Mouse (Mus musculus): ENCODE measurements around the gene Terb2.

Terb2 gene

DNA sequence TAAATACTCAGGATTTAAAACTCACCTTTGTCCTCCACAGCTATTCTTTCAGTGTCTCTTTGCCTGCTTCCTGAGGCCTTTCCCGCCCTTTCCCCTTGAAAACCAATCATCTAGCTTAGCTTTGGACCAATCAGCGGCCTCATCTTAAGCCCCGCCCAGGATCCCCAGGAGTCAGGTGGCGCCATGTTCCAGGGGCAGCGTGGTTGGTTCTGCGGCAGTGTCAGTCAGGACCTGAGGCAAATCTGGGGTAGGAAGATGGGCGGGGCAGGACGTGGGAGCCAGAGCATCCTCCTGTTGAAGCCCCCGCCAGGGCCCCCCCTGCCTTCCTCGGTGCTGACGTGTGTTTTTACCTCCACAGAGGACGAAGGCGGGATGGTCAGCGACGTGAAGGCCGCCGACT lies at the start of gene Terb2, which contains the start of gene Patl2:
Terb2 (plus strand) TSS at position 167 of the 400 bp plus-strand sequence.
Patl2 (minus strand) TSS at position 84 of the 400 bp plus-strand sequence.
- no peak for DNase-seq (ENCODE audit: inconsistent age in 2 of 2, low spot score in 1 of 2)

DNA sequence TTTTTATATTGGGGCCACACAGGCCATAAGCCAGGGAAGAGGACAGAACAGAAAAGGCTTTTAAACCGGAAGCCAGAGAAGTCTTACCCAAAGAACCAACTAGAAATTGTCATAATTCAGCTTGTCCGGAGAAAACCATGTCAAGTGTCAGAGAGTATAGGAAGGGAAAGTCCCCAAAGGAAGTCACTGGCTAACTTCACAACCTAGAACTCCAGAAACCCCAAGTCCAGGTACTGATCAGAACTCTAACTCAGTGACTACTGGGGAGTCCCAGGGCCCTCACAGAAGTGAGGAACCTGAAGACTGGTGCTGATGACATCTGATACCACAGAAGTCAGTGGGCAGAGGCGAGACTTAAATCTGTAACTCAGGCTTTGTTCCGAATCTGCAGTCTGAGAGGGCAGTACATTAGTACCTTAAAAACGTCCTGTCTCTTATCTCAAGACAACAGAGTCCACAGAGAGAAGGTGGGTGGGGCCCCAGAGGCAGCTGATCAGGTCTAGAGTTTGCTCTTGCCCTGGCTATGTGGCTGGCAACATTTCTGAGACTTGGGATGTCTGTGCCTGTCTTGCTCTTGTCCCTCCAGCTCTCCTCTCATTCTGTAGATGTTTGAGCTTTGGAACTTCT lies 48.1 kb upstream of the Terb2 start:
- DNase-seq (ENCODE audit: inconsistent age in 2 of 2, low spot score in 1 of 2) = no peak

DNA sequence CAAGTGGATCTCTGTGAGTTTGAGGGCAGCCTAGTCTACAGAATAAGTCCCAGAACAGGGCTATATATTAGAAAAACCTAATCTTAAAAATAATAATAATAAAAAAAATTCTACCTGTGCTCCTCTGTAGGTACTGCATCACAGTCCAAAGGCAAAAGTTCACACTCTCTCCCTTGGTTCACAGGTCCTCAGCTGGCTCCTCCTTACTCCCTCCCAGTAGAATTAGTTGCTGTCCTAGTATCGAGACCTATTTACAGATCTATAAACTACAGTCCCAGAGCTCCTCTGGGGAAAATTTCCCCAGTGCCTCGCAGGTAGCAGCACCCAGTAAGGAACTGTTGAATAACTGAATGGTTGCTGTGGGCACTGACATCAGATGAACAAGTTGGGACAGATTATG lies 45.3 kb upstream of the Terb2 start:
- DNase-seq (ENCODE audit: inconsistent age in 2 of 2, low spot score in 1 of 2) = no peak

DNA sequence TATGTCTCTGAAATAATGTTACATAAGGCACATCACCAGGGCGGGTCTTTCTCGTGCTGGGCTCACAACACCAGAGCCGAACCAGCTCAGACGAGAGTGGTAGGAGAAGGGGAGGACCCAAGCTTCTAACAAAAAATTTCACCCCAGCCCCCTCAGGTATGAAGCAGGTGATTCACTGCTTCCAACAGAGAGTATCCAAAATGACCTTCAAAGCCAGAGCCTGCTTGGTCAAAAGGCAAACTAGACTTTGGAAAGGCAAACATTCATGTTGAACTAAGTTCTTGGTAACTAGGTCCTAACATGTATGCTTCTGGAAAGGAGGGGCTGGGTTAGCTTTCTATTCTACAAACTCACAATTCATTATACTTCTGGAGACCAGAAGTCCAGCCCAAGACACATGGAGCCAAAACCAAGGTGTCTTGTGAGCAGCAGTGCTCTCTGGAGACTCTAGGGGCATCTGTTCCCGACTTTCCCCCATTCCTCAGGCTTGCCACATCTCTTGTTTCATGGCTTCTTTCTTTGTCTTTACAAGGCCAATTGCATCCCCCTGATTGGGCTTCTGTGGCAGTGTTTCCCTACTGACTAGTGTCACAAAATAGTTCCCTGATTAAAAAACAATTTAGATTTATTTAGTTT lies 44.6 kb upstream of the Terb2 start:
- DNase-seq (ENCODE audit: inconsistent age in 2 of 2, low spot score in 1 of 2) = no peak

DNA sequence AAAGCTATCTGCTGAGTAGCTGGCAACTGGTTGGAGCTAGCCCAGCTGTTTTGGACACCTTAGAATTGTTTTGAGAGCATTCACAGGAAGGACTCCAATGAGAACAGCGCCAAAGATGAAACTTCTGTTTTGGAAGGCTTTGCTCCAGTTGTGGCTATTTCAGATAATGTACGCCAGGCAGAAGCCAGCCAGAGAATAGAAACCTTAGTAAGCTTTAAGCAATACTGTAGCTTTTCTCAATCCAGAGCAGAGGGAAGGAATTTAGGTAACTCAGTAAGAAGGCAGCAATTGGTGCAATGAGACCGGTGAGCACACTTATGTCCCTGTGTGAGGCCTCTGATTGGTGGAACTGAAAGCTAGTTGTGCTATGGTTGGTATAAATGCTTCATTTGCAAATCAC lies 43.0 kb upstream of the Terb2 start:
- no peak for DNase-seq (ENCODE audit: inconsistent age in 2 of 2, low spot score in 1 of 2)

DNA sequence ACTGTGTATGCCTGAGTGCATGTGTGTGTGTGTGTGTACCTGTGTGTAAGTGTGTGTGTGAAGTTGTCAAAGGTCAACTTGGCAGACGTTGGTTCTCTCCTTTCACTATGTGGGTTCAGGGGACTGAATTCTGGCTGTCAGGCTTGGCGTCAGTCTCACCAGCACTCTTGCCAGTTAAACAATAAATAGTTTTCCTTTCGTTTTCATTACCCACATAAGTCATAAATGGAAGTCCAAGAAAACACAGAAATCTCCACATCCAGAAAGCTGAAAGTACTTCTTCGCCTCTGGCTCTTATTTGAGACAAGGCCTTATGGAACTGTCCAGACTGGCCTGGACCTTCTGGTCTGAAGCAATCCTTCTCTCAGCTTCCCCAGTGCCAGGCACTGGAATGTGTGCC lies 40.3 kb upstream of the Terb2 start:
- DNase-seq (ENCODE audit: inconsistent age in 2 of 2, low spot score in 1 of 2) = peak in 1 of 2 experiments; percentile 40

DNA sequence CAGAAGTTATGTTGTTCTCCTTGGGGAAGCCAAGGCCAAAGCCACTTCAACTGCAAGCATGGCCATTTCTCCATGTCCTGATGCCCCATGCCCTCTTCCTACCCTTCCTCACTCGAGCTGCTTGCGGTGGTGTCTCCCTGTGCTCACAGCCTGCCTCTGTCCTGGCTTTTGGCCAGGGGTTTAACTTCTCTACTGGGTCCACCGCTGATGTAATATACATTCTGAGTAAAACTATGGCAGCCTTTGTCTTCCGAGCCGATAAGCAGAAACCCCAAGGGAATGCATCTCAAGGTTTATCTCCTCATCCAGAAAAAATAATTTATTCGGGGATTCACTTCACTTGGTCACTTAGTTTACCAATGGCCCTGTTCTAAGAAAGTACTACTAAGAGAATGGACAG lies 39.4 kb upstream of the Terb2 start:
- peak in 1 of 2 experiments; percentile 65 for DNase-seq (ENCODE audit: inconsistent age in 2 of 2, low spot score in 1 of 2)

DNA sequence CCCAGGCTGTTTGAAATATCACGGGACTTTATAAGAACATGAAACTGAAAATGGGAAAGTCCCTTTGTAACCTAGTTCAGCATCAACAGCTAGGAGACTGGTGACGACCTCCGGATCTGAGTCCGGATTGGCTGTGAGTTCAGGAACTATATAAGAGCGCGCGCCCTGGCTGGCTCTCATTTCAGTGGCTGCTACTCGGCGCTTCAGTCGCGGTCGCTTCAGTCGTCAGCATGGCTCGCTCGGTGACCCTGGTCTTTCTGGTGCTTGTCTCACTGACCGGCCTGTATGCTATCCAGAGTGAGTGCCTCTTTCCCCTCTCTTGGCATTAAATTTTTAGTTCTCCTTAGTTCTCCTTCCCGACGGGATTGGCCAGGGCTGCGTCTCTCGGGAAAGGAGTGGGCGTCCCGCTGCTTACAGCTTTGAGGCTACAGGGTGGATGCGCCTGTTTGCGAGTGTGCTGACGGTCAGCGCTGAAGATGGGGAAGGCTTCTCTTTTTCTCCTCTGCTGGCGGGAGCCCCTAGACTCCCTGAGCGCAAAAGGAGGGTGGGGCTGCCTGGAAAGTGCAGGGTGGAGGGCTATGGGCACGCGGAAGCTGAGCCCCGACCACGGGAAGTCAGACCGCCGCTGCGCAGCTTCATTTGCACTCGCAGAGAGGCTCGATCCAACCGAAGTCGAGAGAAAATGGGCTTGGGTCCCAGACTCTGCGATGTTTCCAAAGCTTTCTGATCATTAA lies 38.4 kb upstream of the Terb2 start, which contains the start of gene B2m:
B2m (plus strand) TSS at position 179 of the 734 bp plus-strand sequence.
- DNase-seq (ENCODE audit: inconsistent age in 2 of 2, low spot score in 1 of 2) = peak; percentile 95 to 99

DNA sequence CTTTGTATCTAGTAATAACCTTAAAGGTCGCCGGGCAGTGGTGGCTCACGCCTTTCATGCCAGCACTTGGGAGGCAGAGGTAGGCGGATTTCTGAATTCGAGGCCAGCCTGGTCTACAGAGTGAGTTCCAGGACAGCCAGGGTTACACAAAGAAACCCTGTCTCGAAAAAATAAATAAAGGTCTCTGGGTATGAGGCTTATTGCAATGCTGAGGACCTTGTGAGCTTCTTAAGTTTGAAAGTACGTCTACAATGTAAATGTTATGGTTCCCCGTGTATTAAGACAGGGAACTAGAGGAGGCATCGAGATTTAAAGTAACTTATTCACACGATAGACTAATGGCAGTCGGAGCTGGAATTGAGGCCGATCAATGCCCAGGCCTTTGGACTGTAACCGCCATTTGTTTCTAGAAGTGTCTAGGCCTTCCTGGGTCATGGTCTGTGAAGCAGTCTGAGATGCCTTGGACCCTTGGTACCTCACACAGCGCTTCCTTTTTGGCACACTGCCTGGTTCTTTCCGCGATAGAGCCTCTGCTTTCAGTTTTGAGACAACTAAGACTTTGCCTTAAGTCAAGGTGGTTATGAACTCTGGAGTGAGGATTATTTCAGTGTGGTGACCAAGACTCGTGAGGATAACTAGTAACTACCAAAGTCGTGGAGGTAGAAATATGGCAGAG lies 37.7 kb upstream of the Terb2 start:
- peak; percentile 76 to 92 for DNase-seq (ENCODE audit: inconsistent age in 2 of 2, low spot score in 1 of 2)

DNA sequence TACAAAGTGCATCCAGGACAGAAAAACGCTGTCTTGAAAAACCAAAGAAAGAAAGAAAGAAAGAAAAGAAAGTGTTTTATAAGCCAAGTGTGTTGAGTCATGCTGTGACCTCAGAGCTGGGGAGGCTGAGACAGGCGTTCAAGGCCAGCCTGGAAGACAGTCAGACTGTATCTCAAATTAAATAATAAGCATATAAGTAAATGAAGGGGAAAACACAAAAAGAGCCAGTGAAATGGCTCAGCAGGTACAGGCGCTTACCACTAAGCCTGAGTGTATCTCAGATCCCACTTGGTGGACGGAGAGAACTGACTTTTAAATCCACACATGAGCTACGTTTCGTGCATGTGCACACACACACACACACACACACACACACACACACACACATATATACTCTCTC lies 36.8 kb upstream of the Terb2 start:
- DNase-seq (ENCODE audit: inconsistent age in 2 of 2, low spot score in 1 of 2) = peak in 1 of 2 experiments; percentile 68

DNA sequence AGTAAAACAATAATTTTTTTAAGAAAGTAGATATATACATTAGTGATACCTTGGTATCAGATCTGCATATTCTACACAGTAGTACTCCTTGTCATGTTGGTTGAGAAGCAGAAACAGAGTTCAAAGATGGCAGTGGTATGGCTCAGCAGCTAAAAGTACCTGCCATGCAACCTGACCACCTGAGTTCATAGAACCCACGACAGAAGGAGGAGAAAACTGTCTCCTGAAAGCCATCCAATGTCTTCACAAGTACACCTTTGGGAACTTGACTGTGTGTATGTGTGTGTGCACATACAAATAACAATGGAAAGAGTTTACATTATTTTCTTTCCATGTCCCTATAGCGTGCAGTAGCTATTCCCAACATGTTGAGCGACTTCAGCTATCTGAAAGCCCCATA lies 36.4 kb upstream of the Terb2 start:
- no peak for DNase-seq (ENCODE audit: inconsistent age in 2 of 2, low spot score in 1 of 2)

DNA sequence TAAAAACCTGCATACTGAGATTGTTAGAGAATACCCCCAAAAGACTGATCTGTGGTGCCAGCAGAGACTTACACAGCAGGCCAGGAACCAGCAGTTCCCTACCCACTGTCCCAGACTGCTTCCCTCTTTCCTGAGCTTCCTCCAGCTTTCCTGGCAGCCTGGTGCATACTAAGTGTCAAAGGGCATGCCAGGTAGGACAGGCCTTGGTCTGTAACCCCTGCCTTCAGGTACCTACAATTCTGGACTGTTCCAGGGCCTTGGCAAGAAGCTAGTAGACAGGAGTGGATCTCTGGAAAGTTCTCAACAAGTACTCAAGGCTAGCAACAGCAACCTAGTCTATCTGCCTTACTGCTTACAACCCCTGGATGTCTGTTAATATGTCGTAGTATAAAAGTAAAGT lies 34.9 kb upstream of the Terb2 start:
- DNase-seq (ENCODE audit: inconsistent age in 2 of 2, low spot score in 1 of 2) = no peak

DNA sequence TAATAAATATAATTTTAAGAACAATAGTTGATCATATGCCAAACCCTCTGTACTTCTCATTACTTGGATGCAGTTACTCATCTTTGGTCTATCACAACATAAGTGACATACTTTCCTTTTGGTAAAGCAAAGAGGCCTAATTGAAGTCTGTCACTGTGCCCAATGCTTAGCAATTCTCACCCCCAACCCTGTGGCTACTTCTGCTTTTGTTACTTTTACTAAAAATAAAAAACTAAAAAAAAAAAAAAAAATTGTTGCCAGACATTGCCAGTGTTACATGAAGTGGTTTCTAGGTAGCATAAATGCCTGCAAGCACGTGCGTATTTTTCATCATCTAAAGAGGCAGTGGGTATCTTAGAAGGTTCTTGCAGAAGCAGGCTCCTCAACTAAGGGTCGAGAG lies 33.2 kb upstream of the Terb2 start:
- DNase-seq (ENCODE audit: inconsistent age in 2 of 2, low spot score in 1 of 2) = no peak

DNA sequence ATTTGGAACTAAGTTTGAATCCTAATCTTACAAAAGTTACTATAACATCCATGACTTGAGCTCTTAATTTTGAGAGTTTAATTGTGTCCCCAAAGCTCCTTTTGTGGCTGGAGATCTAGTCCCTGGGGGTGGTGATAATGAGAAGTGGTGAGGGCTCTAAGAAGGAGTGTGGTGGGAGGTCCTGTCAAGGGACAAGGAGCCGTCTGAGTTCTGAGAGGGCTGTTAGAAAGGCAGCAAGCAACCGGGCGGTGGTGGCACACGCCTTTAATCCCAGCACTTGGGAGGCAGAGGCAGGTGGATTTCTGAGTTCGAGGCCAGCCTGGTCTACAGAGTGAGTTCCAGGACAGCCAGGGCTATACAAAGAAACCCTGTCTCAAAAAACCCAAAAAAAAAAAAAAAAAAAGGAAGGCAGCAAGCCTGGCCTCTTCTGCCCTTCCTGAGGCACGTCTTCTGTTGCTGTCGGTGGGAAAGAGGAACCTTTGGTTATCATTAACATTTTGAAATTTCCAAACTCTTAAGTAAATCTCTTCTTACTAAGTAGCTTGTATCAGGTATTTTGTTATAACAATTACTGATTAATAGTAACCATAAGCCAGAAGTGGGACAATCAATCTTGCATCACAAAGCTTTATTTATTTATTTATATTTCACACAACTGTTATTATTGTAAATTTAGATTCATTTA lies 32.2 kb upstream of the Terb2 start:
- DNase-seq (ENCODE audit: inconsistent age in 2 of 2, low spot score in 1 of 2) = no peak

DNA sequence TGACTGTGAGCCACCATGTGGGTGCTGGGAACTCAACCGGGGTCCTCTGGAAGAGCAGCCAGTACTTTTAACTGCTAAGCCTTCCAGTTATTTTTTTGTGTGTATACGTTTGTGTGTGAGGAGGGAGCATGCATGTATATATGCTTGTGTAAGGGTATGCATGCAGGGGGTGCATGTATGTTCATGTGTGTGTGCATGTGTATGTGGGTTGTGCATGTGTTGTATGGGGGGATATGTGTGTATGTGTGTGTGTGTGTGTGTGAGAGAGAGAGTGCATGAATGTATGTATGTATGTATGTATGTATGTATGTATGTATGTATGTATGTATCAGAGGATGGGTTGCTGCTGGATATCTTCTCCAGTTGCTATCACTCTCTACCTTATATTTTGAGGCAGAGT lies 31.6 kb upstream of the Terb2 start:
- no peak for DNase-seq (ENCODE audit: inconsistent age in 2 of 2, low spot score in 1 of 2)

DNA sequence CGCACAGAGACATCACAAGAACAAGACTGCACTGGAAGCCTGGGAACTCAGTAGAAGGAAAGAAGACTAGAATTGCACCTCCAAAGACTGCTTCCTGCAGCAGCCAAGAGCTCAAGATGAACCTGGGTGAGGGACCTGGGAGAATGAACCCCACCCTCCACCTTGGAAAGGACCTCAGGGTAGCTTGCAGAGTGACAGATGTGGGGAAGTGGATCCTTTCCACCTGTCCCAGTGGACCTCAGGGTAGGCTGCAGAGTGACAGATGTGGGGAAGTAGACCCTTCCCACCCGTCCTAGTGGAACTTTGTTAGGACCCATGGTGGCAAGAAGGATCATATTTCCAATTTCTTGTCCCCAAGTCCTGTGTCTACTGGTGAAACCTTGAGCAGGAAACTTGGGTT lies 30.8 kb upstream of the Terb2 start:
- DNase-seq (ENCODE audit: inconsistent age in 2 of 2, low spot score in 1 of 2) = no peak

DNA sequence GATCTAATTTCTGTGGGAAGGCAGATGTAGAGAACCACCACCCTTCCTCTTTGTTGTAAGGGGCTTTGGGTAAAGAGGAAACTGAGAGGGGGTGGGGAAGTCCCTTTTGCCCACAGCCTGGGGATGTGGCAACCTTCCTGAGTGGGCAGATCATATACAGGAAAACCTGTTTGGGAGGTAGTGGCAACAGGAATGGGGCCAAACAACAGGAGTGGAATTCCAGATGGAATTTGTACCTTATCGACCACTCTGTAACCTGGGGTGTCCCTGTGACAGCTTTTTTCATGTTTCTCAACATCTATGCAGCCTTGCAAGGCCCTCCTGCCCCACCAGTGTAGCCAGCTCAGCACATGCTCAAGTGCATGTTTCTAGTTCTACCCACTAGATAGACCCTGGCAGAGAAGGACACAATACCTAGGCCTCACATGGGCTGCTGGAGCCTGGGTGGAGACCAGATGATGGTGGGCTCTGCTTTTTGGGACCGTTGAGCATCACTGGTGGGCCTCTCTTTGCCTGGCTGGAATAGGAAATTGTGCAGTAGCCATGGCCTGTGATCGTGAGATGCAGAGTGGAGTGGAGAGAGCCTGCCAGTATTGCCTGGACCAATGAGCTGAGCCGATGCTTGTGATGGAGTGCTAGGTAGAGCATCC lies 29.9 kb upstream of the Terb2 start:
- no peak for DNase-seq (ENCODE audit: inconsistent age in 2 of 2, low spot score in 1 of 2)

DNA sequence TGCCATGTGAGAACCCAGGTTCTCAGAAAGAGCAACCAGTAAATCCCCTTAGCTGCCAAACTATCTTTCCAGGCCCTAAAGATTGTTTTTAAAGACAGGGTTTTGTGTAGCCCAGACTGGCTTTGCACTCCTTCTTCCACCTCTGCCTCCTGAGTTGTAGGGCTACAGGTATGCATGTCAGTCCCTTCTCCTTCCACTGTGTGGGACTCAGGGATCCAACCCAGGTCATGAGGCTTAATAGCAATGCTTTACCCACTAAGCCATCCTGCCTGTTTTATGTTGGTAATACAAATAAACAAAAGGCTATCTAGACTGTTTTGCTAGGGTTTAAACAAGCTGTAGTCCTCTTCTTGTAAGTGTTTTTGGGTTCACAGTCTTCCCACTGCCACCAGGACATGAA lies 28.5 kb upstream of the Terb2 start:
- no peak for DNase-seq (ENCODE audit: inconsistent age in 2 of 2, low spot score in 1 of 2)

DNA sequence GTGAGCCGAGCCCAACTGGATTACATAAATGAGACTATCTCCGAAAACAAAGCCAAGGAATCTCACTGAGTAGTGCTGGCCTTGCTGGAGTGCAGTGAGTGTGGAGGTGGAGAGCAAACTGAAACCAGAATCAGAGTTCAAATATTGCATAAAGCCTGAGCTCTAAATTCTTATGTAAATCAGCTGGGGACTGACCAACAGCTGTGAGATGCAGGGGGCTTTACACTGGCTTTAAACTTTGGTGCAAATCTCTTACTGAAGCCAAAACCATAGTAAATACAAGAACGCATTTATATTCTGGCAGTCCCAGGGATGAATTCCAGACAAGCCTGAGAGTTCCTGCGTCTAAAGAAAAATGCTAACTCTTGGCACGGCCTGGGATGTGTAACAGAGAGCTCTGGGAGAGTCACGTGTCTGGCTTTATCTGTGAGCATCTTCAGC lies 27.7 kb upstream of the Terb2 start:
- DNase-seq (ENCODE audit: inconsistent age in 2 of 2, low spot score in 1 of 2) = no peak

DNA sequence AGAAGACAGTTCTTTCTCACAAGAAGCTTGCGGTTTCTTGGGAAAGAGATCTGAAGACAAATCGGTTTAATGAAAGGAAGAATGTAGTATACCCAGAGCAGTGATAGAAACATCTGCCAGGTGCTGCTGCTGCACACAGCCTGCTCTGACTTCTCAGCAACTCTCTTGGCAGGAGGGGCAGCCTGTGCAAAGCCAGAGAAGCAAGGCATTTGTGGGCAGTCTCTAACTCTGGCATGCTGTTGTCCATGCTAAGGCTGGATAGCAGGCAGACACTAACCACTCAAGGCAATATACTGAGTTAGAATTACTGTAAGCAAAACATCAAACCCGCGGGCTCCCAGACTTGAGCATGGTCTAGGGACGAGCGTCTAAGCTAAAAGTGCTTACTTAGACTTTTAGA lies 26.4 kb upstream of the Terb2 start:
- no peak for DNase-seq (ENCODE audit: inconsistent age in 2 of 2, low spot score in 1 of 2)

All from adrenal gland, adult (tissue).